Mouse (Mus musculus) stomach, postnatal 0 days (tissue): Measurements from ENCODE around the gene Vezf1. TPM values are rescaled to one million over a fixed set of nuclear protein-coding genes. Genes with fewer than 3 reads are reported as not detected.

ENCODE experiments used
- ATAC-seq: fragments of 200-750 bp; cut with Nextera tagmentation; 2 replicates; pipeline ENCODE4 v1.8.0; 2017; ENCODE audit not compliant: low FRiP score, low TSS enrichment
- DNase-seq: peaks from one replicate; pipeline ENCODE4 v3.0.0-alpha.2; 2016; ENCODE audit warnings: low spot score
- H3K27ac ChIP-seq: fragments of 300-500 bp; sonication (generic); replicated peaks from 2 replicates; pipeline ENCODE4 v1.5.1; 2014; ENCODE audit warnings: mild to moderate bottlenecking, control low read depth
- H3K27me3 ChIP-seq: fragments of 300-500 bp; sonication (generic); 2 replicates; pipeline ENCODE4 v1.6.1; 2014; ENCODE audit warnings: low read length; ENCODE audit not compliant: control insufficient read depth, insufficient read depth
- H3K36me3 ChIP-seq: fragments of 300-500 bp; sonication (generic); 2 replicates; pipeline ENCODE4 v1.6.1; 2014; ENCODE audit warnings: low read length, mixed read lengths; ENCODE audit not compliant: control insufficient read depth, insufficient read depth
- H3K4me1 ChIP-seq: fragments of 300-500 bp; sonication (generic); replicated peaks from 2 replicates; pipeline ENCODE4 v1.6.1; 2014; ENCODE audit warnings: antibody characterized with exemption; ENCODE audit not compliant: control insufficient read depth, insufficient read depth
- H3K4me2 ChIP-seq: fragments of 300-500 bp; sonication (generic); replicated peaks from 2 replicates; pipeline ENCODE4 v1.6.1; 2014; ENCODE audit warnings: low read depth, mild to moderate bottlenecking, control low read depth, moderate library complexity
- H3K4me3 ChIP-seq: fragments of 300-500 bp; sonication (generic); 2 replicates; pipeline ENCODE4 v1.5.1; 2014; ENCODE audit warnings: low read depth, low read length, control low read depth
- H3K9ac ChIP-seq: fragments of 300-500 bp; sonication (generic); 2 replicates; pipeline ENCODE4 v1.6.1; 2014; ENCODE audit warnings: mild to moderate bottlenecking, low read length, control low read depth, mixed read lengths
- H3K9me3 ChIP-seq: fragments of 300-500 bp; sonication (generic); 2 replicates; pipeline ENCODE4 v1.6.1; 2016; ENCODE audit warnings: low read length; ENCODE audit not compliant: control insufficient read depth
- CTCF ChIP-seq: IDR thresholded peaks from 2 replicates; pipeline ENCODE4 v1.5.1; 2016; ENCODE audit warnings: antibody characterized with exemption, low read depth, mild to moderate bottlenecking, moderate library complexity
- EP300 ChIP-seq: optimal IDR thresholded peaks from 2 replicates; pipeline ENCODE3; 2016; ENCODE audit warnings: antibody characterized with exemption
- WGBS: fragments of 180-500 bp; shearing (Covaris S2); extraction: QIAGEN DNeasy Blood & Tissue Kit; methylation state at CpG from one replicate; pipeline ENCODE4 v1.1.7; 2014; 5-methylcytosine and 5-hydroxymethylcytosine counted together
- polyA plus RNA-seq: library from polyadenylated mRNA; unstranded; fragments of >200 nt; fragmentation: Nextera tagmentation; extraction: Ambion mirVana; gene quantifications from 2 replicates; pipeline ENCODE4 v1.2.1, GENCODE M21; 2015

Vezf1 gene
- polyA plus RNA-seq, 1 experiment from 2014 or later: 15.9 TPM

- Histone ChIP-seq H3K4me3 (no peak overlapping the region), H3K4me1 (no peaks in the 10 kb centered on the region), H3K36me3 (no peaks in the 10 kb centered on the region), H3K4me2 (no peak overlapping the region), H3K9me3 (no peaks in the 10 kb centered on the region), H3K9ac (no peak overlapping the region), H3K27me3 (no peaks in the 10 kb centered on the region), H3K27ac (no peak overlapping the region)
- WGBS: 50% methylated on average over 5 of the region's 5 CpGs
- DNase-seq (no peak), ATAC-seq (no peak)
- TF ChIP-seq CTCF (no peak), EP300 (no peak)
Observed at GRCm38 (mm10) chr11:88126306-88126793, 58.3 kb downstream of the Vezf1 start.

- H3K27me3 ChIP-seq: no peaks in the 10 kb centered on the region
- WGBS: 90% methylated on average over 9 of the region's 9 CpGs
- H3K9ac ChIP-seq: no peak overlapping the region
- H3K4me1 ChIP-seq: no peaks in the 10 kb centered on the region
- H3K4me2 ChIP-seq: no peak overlapping the region
- DNase-seq (no peak), ATAC-seq (no peak)
- H3K27ac ChIP-seq: no peak overlapping the region
- H3K36me3 ChIP-seq: no peaks in the 10 kb centered on the region
- H3K9me3 ChIP-seq: no peaks in the 10 kb centered on the region
- H3K4me3 ChIP-seq: no peak overlapping the region
- TF ChIP-seq CTCF (no peak), EP300 (no peak)
Observed at GRCm38 (mm10) chr11:88128461-88128860, 60.4 kb downstream of the Vezf1 start.

- H3K27me3 ChIP-seq: no peaks in the 10 kb centered on the region
- no peak overlapping the region for H3K4me3 ChIP-seq
- H3K4me2 ChIP-seq: no peak overlapping the region
- ATAC-seq (no peak), DNase-seq (no peak)
- H3K9ac ChIP-seq: no peak overlapping the region
- no peaks in the 10 kb centered on the region for H3K36me3 ChIP-seq
- no peaks in the 10 kb centered on the region for H3K4me1 ChIP-seq
- WGBS: 82% methylated on average over 3 of the region's 3 CpGs
- H3K9me3 ChIP-seq: no peaks in the 10 kb centered on the region
- H3K27ac ChIP-seq: no peak overlapping the region
- TF ChIP-seq CTCF (no peak), EP300 (no peak)
Observed at GRCm38 (mm10) chr11:88129281-88129680, 61.2 kb downstream of the Vezf1 start.

- no peak overlapping the region for H3K4me2 ChIP-seq
- no peak overlapping the region for H3K9ac ChIP-seq
- H3K4me1 ChIP-seq: no peaks in the 10 kb centered on the region
- no peaks in the 10 kb centered on the region for H3K27me3 ChIP-seq
- no peaks in the 10 kb centered on the region for H3K9me3 ChIP-seq
- WGBS: 97% methylated on average over 10 of the region's 10 CpGs
- TF ChIP-seq CTCF: no peak
- TF ChIP-seq EP300: no peak
- DNase-seq (no peak), ATAC-seq (no peak)
- no peaks in the 10 kb centered on the region for H3K36me3 ChIP-seq
- no peak overlapping the region for H3K4me3 ChIP-seq
- no peak overlapping the region for H3K27ac ChIP-seq
Observed at GRCm38 (mm10) chr11:88129935-88130334, 61.9 kb downstream of the Vezf1 start.

GRCm38 (mm10) chr11:88131847-88132246, 63.8 kb downstream of the Vezf1 start:
- no peak for DNase-seq
- Histone ChIP-seq H3K9me3 (no peaks in the 10 kb centered on the region), H3K27ac (peak overlapping the region; percentile 75), H3K36me3 (no peaks in the 10 kb centered on the region), H3K4me3 (no peak overlapping the region), H3K4me1 (no peaks in the 10 kb centered on the region), H3K9ac (no peak overlapping the region), H3K27me3 (no peaks in the 10 kb centered on the region), H3K4me2 (peak overlapping the region; percentile 31)
- 49% methylated on average over 8 of the region's 8 CpGs for WGBS
- no peak for TF ChIP-seq EP300
- no peak for ATAC-seq

Other genes starting within 250 kb of the Vezf1 start
- gene Lpo, start 240.0 kb upstream of the Vezf1 start, polyA plus RNA-seq: 0.41 and 0.69 TPM in 2 replicates
- 4.3 and 4.5 TPM in 2 replicates for gene Mks1, start 215.1 kb upstream of the Vezf1 start, polyA plus RNA-seq
- gene Epx, start 192.7 kb upstream of the Vezf1 start, polyA plus RNA-seq: 0.10 and 0.12 TPM in 2 replicates
- gene Olfr462, start 176.0 kb upstream of the Vezf1 start, polyA plus RNA-seq: 0.06 TPM in 1 of 2 replicates, not detected in the other
- not detected in 2 replicates for gene Olfr463, start 170.9 kb upstream of the Vezf1 start, polyA plus RNA-seq
- gene Olfr464, start 147.3 kb upstream of the Vezf1 start, polyA plus RNA-seq: not detected in 2 replicates
- 14.7 and 14.8 TPM in 2 replicates for gene Dynll2, start 80.7 kb upstream of the Vezf1 start, polyA plus RNA-seq
- 88.1 and 97.5 TPM in 2 replicates for gene Srsf1, start 20.9 kb upstream of the Vezf1 start, polyA plus RNA-seq
- 12.8 and 13.7 TPM in 2 replicates for gene Cuedc1, start 29.8 kb downstream of the Vezf1 start, polyA plus RNA-seq
- gene Mrps23, start 136.1 kb downstream of the Vezf1 start, polyA plus RNA-seq: 54.7 and 55.4 TPM in 2 replicates
- gene Ccdc182, start 225.8 kb downstream of the Vezf1 start, polyA plus RNA-seq: not detected in 2 replicates